Mouse (Mus musculus) heart, postnatal 0 days (tissue): ENCODE results near the gene Fbxw9.

Source experiments
- CTCF ChIP-seq: IDR thresholded peaks from 2 replicates; pipeline ENCODE4 v1.5.1; 2016; ENCODE audit warnings: antibody characterized with exemption, control low read depth, low read depth
- EP300 ChIP-seq: IDR thresholded peaks from 2 replicates; pipeline ENCODE4 v1.6.1; 2016; ENCODE audit warnings: antibody characterized with exemption, low read depth

GRCm38 (mm10) chr8:85065213-85065612 is 5.4 kb downstream of the Fbxw9 start:
- TF ChIP-seq CTCF, result no peak
- TF ChIP-seq EP300, result no peak
